Mouse (Mus musculus) testis, adult 2 months (tissue): ENCODE results near the gene Cdc73.

Source experiments
- CTCF ChIP-seq: fragments of 200-500 bp; IDR thresholded peaks from 2 replicates; pipeline ENCODE4 v1.5.1; 2012; ENCODE audit warnings: low read depth, mild to moderate bottlenecking, inconsistent platforms, low read length, moderate library complexity; ENCODE audit not compliant: control insufficient read depth, insufficient read depth, insufficient replicate concordance
- POLR2A ChIP-seq: fragments of 200-500 bp; IDR thresholded peaks from 2 replicates; pipeline ENCODE4 v1.6.1; 2012; ENCODE audit warnings: low read depth, mild to moderate bottlenecking, inconsistent platforms, low read length, moderate library complexity; ENCODE audit not compliant: control insufficient read depth

GRCm38 (mm10) chr1:143739361-143740350 lies 37.0 kb upstream of the Cdc73 start:
- TF ChIP-seq POLR2A (peak; percentile 38; the same call in 1 of the 2 replicates), CTCF (no peak)
